Mouse (Mus musculus) frontal cortex, postnatal 10 days (tissue): ENCODE measurements around the gene Stx8.

Source experiments
- DNase-seq, 2 experiments: peaks; one replicate each; pipeline ENCODE4 v3.0.0; 2022; ENCODE audit warnings: low spot score in 2 of 2, mixed read lengths in 1 of 2

Gene Stx8

DNA sequence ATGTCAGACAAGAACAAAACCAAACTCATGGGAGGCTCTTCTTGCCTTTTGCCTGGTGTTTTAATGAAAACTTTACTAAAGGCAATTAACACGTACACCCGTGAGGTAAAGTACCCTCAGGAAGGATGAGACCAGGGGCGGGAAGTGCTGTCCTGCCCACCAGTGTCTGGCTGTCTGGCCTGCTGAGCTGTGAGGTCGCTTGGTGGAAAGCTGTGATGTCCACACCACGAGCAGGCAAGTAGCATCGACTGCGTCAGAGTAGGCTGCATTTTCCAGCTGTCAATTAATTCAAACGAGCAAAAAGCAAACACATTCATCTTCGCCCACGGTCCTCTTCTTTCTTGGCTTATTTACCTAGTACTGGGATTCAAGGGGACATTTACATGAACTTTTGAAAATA is 232.7 kb downstream of the Stx8 start:
- DNase-seq: no peak

GRCm38 (mm10) chr11:68199103-68199502 is 233.1 kb downstream of the Stx8 start:
- no peak for DNase-seq

- DNase-seq: no peak
Observed at GRCm38 (mm10) chr11:68199801-68200423, 233.9 kb downstream of the Stx8 start.

DNA sequence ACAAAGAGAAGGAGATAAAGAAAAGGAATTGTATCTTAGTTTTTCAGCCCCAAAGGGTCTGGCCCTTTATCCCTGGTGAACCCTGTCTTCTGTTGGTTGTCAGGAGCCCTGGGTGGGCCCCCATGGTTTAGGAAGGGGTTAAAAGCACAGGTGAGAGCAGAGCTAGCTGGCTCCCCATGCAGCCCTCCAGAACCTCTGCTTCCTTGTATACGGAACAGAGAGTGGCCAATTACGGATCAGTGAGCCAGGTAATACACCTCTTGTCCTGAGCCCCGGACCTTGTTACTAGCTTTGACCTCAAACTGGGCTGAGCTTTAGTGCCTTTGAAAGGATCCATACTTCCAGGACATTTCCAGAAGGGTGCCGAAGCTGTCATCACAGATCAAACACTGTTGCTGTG is 234.5 kb downstream of the Stx8 start:
- DNase-seq: no peak

DNA sequence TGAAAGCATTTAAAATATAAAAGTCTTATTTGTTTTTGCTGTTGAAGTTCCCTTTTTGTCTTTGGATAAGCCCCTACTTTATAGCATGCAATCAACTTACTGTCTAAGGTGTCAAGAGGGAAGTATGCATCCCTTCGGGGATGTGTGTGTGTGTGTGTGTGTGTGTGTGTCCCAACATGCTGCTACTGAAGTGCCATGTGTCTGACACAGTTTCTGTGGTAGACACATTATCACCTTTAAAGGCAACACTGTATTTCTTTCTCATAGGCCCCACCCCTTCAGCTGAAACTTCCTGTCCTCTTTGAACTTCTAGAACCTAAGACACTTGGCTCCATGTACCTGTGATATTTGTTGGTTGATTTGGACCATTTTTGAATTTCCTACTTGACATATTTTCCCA is 235.1 kb downstream of the Stx8 start:
- DNase-seq: no peak

DNA sequence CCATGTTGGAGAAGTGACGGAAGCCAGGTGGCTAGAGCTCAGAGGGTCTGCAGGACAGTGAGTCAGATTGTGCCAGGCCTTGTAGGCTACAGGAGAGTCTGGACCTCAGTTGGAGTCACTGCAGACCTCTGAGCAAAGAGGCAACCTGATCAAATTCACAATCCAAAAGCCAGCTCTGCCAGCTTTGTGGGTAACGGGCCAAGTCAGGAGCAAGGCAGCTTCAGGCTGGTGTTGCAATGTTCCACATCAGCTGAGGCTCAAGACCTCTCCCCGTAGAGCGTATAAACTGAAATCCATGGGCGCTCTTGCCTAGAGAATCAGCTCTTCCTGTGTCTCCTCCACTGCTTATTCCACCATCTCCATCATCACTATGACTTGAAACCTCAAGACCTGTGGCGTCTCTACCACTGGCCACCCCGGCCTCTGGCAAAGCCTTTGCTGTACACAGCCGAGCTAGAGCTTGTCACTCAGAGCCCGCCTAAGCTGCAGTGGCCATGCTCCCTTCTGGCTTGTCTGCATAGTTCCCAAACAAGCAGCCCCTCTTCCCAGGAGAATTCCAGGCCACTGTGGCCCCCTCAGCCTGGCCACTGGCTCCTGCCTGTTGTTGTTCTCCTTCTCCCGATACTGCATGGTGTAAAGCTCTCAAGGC is 235.9 kb downstream of the Stx8 start:
- peak in 1 of 2 experiments; percentile 5 for DNase-seq

DNA sequence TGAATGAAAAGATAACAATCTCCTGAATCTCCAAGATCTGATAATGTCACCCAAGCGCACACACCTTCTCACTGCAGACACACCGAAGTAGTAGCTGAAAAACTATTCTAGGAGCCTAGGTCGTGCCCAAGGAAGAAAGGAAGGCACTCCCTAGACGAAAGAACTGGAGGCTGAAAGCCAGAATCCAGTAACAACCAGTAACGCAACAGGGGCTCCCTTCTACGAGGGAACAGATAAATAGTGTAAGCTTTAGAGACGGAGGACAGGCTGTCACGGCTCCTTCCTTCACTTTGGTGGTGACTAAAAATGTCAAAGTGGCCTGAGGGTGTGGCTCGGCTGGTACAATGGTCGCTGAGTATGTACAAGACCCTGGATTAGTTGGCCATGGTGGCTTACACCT is 236.6 kb downstream of the Stx8 start:
- DNase-seq: peak in 1 of 2 experiments; percentile 4

DNA sequence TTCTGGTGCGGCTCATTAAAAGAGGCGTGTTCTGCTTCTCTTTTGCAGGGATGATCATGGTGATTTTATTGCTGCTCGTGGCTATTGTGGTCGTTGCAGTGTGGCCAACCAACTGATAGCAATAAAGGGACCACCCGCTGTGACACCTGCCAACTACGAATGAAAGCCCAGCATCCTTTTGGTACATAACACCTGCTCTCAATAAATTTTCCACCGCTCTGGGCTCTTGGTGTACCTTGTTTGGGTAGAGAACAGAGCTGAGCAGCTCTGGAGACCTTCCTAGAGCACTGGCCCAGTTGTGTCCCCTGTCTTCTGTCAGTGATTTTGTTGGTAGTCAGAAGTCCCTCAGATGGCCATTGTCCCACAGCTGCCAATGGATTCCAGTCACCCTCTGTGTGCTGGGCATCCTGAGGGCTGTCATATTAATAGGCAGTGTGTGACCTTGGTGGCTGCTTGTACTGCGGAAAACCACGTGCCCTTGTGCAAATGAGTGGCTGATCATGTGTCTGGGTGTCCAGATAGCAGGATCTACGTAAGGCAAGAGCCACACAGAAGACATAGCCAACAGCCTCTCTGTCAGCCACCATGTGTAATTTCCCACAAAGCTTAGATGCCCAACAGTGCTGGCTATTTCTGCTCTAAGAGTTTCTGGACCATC is 237.8 kb downstream of the Stx8 start:
- no peak for DNase-seq

- no peak for DNase-seq
Observed at GRCm38 (mm10) chr11:68204407-68204806, 238.4 kb downstream of the Stx8 start.

- peak in 1 of 2 experiments; percentile 36 for DNase-seq
Observed at GRCm38 (mm10) chr11:68205572-68206229, 239.7 kb downstream of the Stx8 start.

DNA sequence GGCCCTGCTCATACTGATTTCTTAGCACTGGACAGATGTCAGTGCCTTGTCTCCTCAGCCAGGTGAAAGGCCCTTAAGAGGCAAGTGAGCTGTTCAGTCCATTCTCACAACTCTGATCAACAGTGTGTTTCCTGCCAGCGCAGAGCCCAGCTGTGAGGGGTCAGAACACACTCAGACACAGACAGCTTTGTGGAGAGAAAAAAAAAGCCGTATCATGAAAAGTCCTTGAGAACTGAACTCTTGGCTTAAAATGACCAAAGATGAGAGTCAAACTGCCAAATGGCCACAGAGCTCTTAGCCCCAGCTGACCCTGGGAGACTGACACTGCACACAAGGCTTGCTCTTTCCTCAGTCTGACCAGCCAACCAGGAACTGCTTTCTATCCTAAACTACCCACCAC is 242.0 kb downstream of the Stx8 start:
- no peak for DNase-seq

DNA sequence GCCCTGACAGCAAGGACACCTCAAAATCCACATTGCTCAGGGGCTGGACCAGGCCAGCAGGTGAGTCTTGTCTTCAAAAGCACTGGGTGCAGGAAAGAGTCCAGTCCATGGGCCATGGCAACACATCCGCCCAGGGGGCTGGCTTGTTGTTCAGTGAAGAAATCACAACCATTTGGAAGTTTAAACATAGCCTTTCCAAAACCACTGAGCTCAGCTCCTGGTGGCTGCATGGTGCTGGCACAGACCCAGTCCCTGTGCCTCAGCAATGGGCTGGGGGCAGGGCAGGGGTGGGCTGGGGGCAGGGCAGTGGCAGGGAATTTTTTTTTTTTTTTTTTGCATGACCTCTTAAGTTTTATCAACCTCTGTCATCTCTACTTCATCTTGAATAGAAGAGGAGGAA is 242.6 kb downstream of the Stx8 start:
- no peak for DNase-seq

DNA sequence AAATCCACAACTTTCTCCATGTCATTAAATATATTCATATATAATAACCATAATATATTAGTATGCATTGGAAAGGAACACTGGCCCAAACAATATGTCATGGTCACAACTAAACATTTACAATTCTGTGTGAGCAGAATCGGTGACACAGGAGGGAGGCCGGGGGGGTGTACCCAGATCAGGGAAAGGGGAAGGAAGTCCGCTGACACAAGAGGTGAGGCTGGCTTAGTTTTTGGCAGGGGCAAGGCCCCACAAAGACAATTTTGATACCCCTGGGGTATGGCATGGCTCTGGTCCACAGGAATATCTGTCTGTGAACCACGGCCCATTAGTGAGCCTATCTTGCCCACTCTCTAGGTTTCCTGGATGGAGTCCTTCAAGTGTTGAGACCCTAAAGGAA is 243.5 kb downstream of the Stx8 start:
- DNase-seq: no peak

DNA sequence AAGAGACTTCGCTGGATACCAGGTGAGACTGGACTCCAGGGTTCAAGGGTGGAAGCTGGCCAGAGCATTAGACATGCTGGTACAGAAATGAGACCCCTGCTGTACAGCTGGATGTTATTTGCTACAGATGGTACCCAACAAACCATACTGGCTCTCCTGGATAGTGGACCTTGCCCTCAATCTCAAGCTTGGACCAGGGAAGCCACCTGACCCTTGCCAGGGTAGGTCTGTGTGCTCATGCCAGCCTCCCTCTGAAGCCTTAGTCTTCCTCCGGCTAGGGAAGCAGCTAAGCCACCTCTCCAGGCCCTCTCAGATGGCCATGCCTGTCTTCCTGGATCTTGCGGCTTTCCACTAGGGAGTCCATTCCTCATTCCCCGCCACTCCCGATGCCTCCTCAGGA is 244.7 kb downstream of the Stx8 start:
- no peak for DNase-seq

- DNase-seq: peak in 1 of 2 experiments; percentile 43
Observed at GRCm38 (mm10) chr11:68211924-68212578, 246.1 kb downstream of the Stx8 start.

GRCm38 (mm10) chr11:68213896-68214295 is 247.9 kb downstream of the Stx8 start:
- no peak for DNase-seq

GRCm38 (mm10) chr11:68214496-68215205 is 248.7 kb downstream of the Stx8 start:
- DNase-seq: no peak

GRCm38 (mm10) chr11:68215206-68215912 is 249.4 kb downstream of the Stx8 start:
- peak; percentile 39 to 47 for DNase-seq

- DNase-seq: no peak
Observed at GRCm38 (mm10) chr11:68216041-68216440, 250.0 kb downstream of the Stx8 start.

DNA sequence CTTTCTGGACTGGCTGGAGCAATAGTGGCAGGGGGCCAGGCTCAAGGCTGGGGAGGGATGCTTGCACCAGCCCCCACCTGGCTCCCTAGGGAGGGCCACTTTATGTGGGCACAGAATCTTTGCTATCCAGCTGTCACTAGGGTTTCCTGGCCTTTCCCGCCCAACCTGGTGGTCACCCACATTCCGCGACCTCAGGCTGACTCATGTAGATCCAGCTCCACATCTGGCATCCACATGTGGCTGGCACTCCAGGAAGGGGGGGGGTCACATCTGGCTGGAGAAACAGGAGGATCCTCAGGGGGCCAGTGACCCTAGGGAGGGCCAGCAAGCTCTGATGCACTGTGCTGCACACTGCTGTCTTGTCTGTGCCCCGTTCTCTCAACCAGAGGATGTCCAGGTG is 254.7 kb downstream of the Stx8 start:
- no peak for DNase-seq

- no peak for DNase-seq
Observed at GRCm38 (mm10) chr11:68222209-68222608, 256.2 kb downstream of the Stx8 start.
